Mouse (Mus musculus): ENCODE data around the gene Gm20696.

- TF ChIP-seq GATA1 (IDR thresholded peaks at IDR 0.05; ENCODE audit: borderline replicate concordance, low read length) (no peak), FLI1 (IDR thresholded peaks at IDR 0.05; ENCODE audit: low read length) (no peak)
These were observed 164.3 kb downstream of the Gm20696 start for GRCm38 (mm10) chr6:99502314-99502713.
